Mouse (Mus musculus): Measurements from ENCODE around the gene Slc2a4.

Gene Slc2a4

GRCm38 (mm10) chr11:69948066-69948762 is at the start of gene Slc2a4:
Slc2a4 (minus strand) TSS chr11:69948188.
- peak; percentile 88 to 93 for DNase-seq (ENCODE audit: low spot score in 2 of 2)

GRCm38 (mm10) chr11:69997070-69997509 is 49.1 kb upstream of the Slc2a4 start:
- DNase-seq (ENCODE audit: low spot score in 2 of 2), result peak; percentile 92 to 93

- DNase-seq (ENCODE audit: low spot score in 2 of 2), result peak; percentile 71 to 74
These were observed 48.4 kb upstream of the Slc2a4 start for GRCm38 (mm10) chr11:69996161-69997061.

- peak; percentile 99 for DNase-seq (ENCODE audit: low spot score in 2 of 2)
These were observed 47.5 kb upstream of the Slc2a4 start, which contains the start of gene Phf23 for GRCm38 (mm10) chr11:69995391-69995960. Phf23 (plus strand) TSS chr11:69995777.

DNA sequence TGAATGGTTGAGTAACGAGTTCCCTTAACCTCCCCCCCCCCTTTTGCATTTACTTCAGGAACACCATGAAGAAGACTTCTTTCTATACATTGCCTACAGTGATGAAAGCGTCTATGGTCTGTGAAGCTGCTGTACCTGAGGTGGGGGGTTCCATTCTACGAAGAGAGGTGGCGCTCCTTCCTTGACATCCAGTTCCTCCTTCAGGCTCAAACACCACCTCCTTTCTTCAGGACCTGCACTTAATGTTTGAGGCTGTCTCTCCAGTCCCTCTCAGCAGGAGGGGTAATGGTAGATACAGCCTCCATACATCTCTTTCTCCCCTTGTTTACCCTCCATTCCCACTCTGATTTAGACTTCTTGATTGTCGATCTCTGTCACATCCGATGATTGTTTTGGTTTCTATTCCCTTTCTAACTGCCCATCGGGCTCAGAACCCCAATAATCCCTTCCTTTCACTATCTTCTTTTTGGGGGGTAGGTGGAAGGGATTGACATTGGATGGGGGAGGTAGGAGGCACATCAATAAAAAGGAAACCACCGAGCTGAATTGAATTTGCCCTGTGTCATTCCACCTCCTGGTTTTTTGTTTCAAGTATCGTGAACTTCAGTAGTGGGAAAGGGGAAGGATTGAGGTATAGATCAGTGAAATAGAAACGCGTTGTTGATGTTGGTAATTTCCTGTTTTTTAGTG is 46.6 kb upstream of the Slc2a4 start:
- DNase-seq (ENCODE audit: low spot score in 2 of 2), result no peak

- DNase-seq (ENCODE audit: low spot score in 2 of 2), result no peak
These were observed 44.9 kb upstream of the Slc2a4 start for GRCm38 (mm10) chr11:69992932-69993331.

DNA sequence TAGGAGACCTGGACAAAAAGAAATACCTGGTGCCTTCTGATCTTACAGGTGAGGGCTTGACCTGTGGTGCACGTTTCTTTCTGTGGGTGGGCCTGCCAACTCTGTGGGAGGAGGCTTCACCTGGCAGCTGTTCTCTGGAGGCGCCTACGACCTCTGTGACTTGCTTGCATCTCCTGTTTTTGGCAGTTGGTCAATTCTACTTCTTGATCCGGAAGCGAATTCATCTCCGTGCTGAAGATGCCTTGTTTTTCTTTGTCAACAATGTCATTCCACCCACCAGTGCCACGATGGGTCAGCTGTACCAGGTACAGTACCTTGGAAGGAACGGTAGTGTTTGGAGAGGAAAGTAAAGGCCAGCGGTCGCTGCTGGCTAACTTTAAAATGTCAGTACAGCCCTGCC is 44.4 kb upstream of the Slc2a4 start:
- DNase-seq (ENCODE audit: low spot score in 2 of 2), result no peak

DNA sequence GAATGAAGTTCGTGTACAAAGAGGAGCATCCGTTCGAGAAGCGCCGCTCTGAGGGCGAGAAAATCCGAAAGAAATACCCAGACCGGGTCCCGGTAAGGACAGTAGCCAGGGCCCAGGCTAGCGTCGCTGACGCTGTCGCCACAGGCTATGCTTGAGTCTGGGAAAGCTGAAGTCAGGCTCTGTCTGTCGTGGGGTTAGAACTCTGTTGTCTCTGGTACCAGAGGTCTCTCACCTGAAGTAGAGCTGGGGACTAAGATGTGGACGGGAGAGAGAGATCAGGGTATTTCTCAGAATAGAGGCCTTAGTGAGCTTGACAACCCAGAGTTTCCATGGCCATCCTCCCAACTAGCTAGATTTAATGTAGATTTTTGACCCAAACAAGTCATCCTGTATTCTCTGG is 43.7 kb upstream of the Slc2a4 start:
- no peak for DNase-seq (ENCODE audit: low spot score in 2 of 2)

DNA sequence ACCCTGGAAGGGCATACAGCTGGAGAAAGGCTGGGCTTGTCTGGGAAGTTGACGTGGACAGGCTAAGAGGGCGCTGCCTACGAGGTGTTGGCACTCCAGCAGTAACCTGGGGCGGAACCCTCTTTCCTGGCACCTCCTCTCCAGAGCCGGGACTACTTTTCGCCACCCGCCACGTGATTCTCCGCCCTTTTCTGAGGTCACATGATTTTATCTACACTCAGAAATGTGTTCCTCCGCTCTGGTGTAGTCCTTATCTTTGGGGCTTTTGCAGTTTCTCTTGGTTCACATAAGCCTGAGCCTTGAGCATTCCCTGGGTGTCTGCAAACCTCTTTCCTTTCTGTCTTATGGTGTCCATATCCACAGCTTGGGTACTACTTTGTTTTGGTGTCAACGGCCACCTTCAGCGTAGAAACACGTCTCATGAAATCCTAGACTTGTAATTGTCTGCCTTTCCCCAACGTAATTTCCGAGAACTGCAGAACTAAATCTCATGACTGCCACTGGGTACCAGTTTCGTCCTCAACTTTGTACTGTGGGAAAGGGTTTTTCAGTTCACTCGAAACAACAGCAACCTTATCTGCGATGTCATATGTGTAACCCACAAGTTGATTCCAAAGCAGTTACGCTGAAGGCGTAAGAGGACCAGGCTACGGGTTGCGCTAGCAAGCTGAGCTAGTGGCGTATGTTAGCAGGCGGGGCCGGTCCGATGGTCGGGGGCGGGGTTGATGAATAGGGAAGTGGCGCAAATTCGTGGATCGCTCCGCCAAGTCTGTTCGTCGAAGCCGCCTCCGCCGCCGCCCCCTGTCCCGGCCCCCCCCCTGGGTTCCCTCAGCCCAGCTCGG is 43.1 kb upstream of the Slc2a4 start, which contains the start of gene Gabarap:
TSS of gene Gabarap (plus strand) at position 294 of the 842 bp plus-strand sequence.
- peak; percentile 95 to 97 for DNase-seq (ENCODE audit: low spot score in 2 of 2)

DNA sequence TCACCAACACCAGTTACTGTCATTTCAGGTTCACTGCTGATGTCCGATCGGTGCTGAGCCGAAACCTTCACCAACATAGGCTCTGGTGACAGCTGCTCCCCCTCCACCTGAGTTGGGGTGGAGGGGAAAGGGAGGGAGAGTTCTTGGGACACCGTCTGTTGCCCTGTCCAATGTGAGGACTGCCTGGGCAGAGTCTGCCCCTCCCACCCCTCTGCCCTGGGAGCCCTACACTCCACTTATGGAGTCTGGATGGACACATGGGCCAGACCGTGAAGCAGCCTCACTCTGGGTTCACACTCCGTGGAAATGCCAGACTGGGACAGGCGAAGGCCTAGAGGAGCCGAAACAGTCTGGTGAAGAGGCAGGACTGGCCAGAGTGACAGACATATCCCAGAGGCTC is 42.0 kb upstream of the Slc2a4 start:
- no peak for DNase-seq (ENCODE audit: low spot score in 2 of 2)

GRCm38 (mm10) chr11:69984431-69984830 is 36.4 kb upstream of the Slc2a4 start:
- no peak for DNase-seq (ENCODE audit: low spot score in 2 of 2)

- no peak for DNase-seq (ENCODE audit: low spot score in 2 of 2)
These were observed 35.4 kb upstream of the Slc2a4 start for GRCm38 (mm10) chr11:69983377-69983776.

GRCm38 (mm10) chr11:69982877-69983276 is 34.9 kb upstream of the Slc2a4 start:
- DNase-seq (ENCODE audit: low spot score in 2 of 2), result no peak

DNA sequence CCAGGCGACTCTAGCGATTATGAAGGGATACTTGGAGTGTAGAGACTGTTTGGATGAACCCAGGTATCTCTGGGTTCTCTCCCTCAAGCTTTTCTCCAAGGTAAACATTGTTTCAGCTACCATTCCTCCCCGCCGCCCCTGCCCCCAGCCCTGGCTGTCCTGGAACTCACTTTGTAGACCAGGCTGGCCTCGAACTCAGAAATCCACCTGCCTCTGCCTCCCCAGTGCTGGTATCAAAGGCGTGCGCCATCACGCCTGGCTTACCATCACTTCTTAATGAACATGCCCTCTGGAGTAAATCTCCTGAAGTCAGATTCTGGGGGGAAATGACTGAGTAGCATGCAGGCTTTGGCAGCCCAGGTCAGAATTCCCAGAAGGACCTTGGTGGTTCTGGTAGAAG is 34.2 kb upstream of the Slc2a4 start, which contains the start of gene Elp5:
TSS of gene Elp5 (minus strand) at position 293 of the 400 bp plus-strand sequence.
- DNase-seq (ENCODE audit: low spot score in 2 of 2), result no peak

GRCm38 (mm10) chr11:69981141-69981762 is 33.3 kb upstream of the Slc2a4 start, which contains the start of gene Ctdnep1:
Ctdnep1 (plus strand) TSS chr11:69981156.
- DNase-seq (ENCODE audit: low spot score in 2 of 2), result peak in 1 of 2 experiments; percentile 53

- peak; percentile 85 to 90 for DNase-seq (ENCODE audit: low spot score in 2 of 2)
These were observed 32.5 kb upstream of the Slc2a4 start for GRCm38 (mm10) chr11:69980196-69981140.

GRCm38 (mm10) chr11:69979827-69980195 is 31.8 kb upstream of the Slc2a4 start:
- no peak for DNase-seq (ENCODE audit: low spot score in 2 of 2)

DNA sequence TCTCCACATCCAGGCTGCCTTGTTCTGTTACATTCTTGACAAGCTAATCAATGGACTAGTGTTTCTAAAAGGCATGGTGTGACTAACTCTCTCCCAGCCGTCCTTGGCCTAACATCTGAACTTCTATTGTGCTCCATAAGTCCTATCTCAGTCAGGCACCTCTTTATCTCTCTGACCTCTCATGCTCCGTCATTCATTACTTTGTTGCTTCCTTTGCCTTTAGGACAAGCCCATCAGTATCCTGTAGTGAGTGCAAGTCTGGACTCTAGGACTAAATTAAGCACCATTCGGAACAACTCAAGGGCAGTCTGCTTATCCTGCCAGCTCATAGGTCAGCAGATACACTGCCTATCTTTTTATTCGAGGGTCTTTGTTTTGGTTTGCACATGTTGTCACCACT is 28.3 kb upstream of the Slc2a4 start:
- DNase-seq (ENCODE audit: low spot score in 2 of 2), result no peak

DNA sequence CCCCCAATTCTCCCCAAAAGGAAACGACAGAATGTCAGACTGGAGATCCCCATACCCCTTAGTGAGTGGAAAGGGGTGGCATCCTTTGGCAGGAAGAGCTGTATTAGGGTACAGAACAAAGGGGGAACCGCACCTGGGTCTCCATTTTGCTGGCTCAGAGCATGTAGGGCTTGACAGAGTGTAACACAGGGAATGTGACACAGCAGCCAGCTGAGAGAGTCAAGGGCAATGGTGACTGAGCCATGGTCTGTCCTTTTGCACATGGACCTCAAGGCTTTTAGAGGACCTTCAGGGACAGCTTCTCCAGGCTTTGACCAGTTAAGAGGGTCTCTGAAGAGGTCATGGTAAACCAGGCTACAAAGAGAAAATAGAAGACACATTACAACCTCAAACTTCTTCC is 26.9 kb upstream of the Slc2a4 start:
- DNase-seq (ENCODE audit: low spot score in 2 of 2), result no peak

Data from spleen, postnatal 36 days (tissue).